Mouse (Mus musculus) lung, embryonic 16.5 days (tissue): Measurements from ENCODE around the gene Tmem8b. TPM values are rescaled to one million over a fixed set of nuclear protein-coding genes. Genes with fewer than 3 reads are reported as not detected.

Source experiments
- ATAC-seq: fragments of 200-750 bp; cut with Nextera tagmentation; 2 replicates; pipeline ENCODE4 v1.8.0; 2017; ENCODE audit warnings: low read depth, mild to moderate bottlenecking, moderate library complexity
- H3K27ac ChIP-seq: fragments of 300-500 bp; sonication (generic); 2 replicates; pipeline ENCODE4 v1.5.1; 2014; ENCODE audit warnings: mild to moderate bottlenecking, control low read depth, low read length
- H3K27me3 ChIP-seq: fragments of 300-500 bp; sonication (generic); 2 replicates; pipeline ENCODE4 v1.6.1; 2014; ENCODE audit warnings: low read depth, low read length, mixed read lengths; ENCODE audit not compliant: control insufficient read depth, insufficient read depth
- H3K36me3 ChIP-seq: fragments of 300-500 bp; sonication (generic); 2 replicates; pipeline ENCODE4 v1.6.1; 2014; ENCODE audit warnings: low read length; ENCODE audit not compliant: control insufficient read depth, insufficient read depth
- H3K4me1 ChIP-seq: fragments of 300-500 bp; sonication (generic); replicated peaks from 2 replicates; pipeline ENCODE4 v1.6.1; 2014; ENCODE audit warnings: low read length, mixed read lengths; ENCODE audit not compliant: control insufficient read depth, insufficient read depth
- H3K4me2 ChIP-seq: fragments of 300-500 bp; sonication (generic); 2 replicates; pipeline ENCODE4 v1.6.1; 2014; ENCODE audit warnings: low read depth, low read length, control low read depth
- H3K4me3 ChIP-seq: fragments of 300-500 bp; sonication (generic); 2 replicates; pipeline ENCODE4 v1.5.1; 2014; ENCODE audit warnings: mild to moderate bottlenecking, low read length, control low read depth
- H3K9ac ChIP-seq: fragments of 300-500 bp; sonication (generic); 2 replicates; pipeline ENCODE4 v1.6.1; 2014; ENCODE audit warnings: low read length, control low read depth
- H3K9me3 ChIP-seq: fragments of 300-500 bp; sonication (generic); 2 replicates; pipeline ENCODE4 v1.6.1; 2016; ENCODE audit warnings: low read length; ENCODE audit not compliant: control insufficient read depth
- WGBS: fragments of 180-500 bp; shearing (Covaris S2); extraction: QIAGEN DNeasy Blood & Tissue Kit; methylation state at CpG from one replicate; pipeline ENCODE4 v1.1.7; 2014; 5-methylcytosine and 5-hydroxymethylcytosine counted together
- microRNA-seq: library from miRNA; unstranded; fragments of <30 nt; microRNA quantifications from one replicate; pipeline ENCODE4, GENCODE M21; 2016
- polyA plus RNA-seq: library from polyadenylated mRNA; unstranded; fragments of >200 nt; fragmentation: Nextera tagmentation; extraction: Ambion mirVana; gene quantifications from 2 replicates; pipeline ENCODE4 v1.2.1, GENCODE M21; 2015

Gene Tmem8b
- polyA plus RNA-seq, 1 experiment from 2014 or later = 4.8 TPM

DNA sequence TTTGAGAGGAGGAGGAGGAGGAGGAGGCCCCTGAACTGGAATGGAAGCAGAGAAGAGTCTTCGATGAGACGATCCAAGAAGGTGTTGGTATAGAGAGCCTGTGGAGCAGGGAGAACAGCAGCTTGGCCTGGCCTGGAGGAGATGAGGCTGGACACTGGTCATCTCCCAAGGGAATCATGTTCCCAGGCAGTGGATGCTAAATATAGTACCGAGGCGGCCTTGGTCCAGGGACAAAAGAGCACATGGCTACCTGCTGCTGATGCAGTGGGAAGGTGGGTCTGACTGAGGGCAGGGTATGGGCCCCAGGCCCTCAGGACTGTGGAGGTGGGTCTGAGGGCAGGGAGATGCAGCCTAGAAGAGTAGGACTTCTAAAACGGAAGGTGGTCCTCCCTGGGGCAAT, 64.4 kb downstream of the Tmem8b start:
- Histone ChIP-seq H3K9me3 (no peaks in the 10 kb centered on the region), H3K9ac (no peak overlapping the region), H3K4me1 (peaks cover 36% of the 10 kb centered on the region), H3K27me3 (no peaks in the 10 kb centered on the region), H3K4me2 (no peak overlapping the region), H3K4me3 (no peak overlapping the region), H3K27ac (no peak overlapping the region), H3K36me3 (no peaks in the 10 kb centered on the region)
- no peak for ATAC-seq
- 76% methylated on average over 5 of the region's 5 CpGs for WGBS

- peak overlapping the region; percentile 66 for H3K27ac ChIP-seq
- WGBS = 56% methylated on average over 6 of the region's 6 CpGs
- H3K4me1 ChIP-seq = peaks cover 7% of the 10 kb centered on the region; the same call in 1 of the 2 replicates
- no peaks in the 10 kb centered on the region for H3K36me3 ChIP-seq
- H3K4me2 ChIP-seq = no peak overlapping the region
- H3K9me3 ChIP-seq = no peaks in the 10 kb centered on the region
- ATAC-seq = no peak; the same call in 1 of the 2 replicates
- H3K27me3 ChIP-seq = no peaks in the 10 kb centered on the region
- H3K9ac ChIP-seq = no peak overlapping the region
- no peak overlapping the region for H3K4me3 ChIP-seq
Measured at GRCm38 (mm10) chr4:43737144-43737543, 68.4 kb downstream of the Tmem8b start.

DNA sequence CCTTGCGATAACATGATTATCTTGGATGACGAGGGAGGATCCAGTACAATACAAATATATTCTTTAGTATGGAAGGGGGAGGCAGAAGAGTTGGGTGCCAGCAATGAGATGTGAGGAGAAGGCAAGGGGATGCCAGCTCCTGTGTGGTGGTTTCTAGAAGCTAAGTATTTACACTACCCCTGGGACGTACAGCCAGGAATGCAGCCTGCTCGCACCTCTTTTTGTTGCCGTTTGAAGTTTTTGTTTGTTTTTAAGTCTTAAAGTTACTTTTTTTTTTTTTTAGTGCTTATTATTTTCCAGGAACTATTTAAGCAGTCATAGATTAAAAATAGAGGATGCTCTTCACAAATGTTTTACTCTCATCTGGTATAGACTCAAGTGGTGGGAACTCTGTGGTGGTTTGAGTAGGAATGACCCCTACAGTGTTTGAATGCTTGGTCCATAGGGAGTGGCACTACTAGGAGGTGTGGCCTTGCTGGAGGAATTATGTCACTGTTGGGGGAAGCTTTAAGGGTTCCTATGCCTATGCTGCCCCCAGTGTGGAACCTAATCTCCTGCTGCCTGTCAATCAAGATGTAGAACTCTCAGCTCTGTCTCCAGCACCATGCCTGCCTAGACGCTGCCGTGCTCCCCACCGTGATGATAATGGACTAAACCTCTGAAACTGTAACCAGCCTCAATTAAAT, 70.4 kb downstream of the Tmem8b start:
- WGBS = 49% methylated on average over 8 of the region's 8 CpGs
- Histone ChIP-seq H3K9ac (no peak overlapping the region), H3K27me3 (no peaks in the 10 kb centered on the region), H3K36me3 (no peaks in the 10 kb centered on the region), H3K4me3 (no peak overlapping the region), H3K27ac (no peak overlapping the region), H3K9me3 (no peaks in the 10 kb centered on the region), H3K4me1 (0 out of 2 replicates have a peak, but pooled peaks cover 2% of the 10 kb centered on the region), H3K4me2 (no peak overlapping the region)
- no peak for ATAC-seq

DNA sequence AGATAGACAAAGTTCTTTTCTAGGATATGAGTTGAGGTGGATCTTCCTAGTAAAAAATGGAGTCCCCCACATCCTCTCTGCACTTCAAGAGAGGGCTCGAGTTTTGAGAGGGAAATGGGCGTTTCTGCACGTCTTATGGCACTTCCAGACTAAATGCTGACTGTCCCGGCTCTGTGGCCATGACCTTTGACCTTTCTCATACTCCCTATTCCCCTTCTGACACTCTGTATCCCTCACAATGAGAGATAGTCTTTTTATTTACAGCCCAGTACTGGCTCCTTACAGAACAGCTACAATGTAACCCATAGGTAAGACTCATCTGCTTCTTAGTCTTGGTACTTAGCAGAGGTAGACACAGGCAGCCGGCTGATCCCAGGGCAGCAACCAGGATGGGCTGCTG, 72.8 kb downstream of the Tmem8b start:
- no peaks in the 10 kb centered on the region for H3K36me3 ChIP-seq
- no peak for ATAC-seq
- H3K4me3 ChIP-seq = no peak overlapping the region
- no peaks in the 10 kb centered on the region for H3K9me3 ChIP-seq
- no peak overlapping the region for H3K9ac ChIP-seq
- no peak overlapping the region for H3K27ac ChIP-seq
- 50% methylated on average over 5 of the region's 5 CpGs for WGBS
- H3K27me3 ChIP-seq = no peaks in the 10 kb centered on the region
- no peak overlapping the region for H3K4me2 ChIP-seq
- 0 out of 2 replicates have a peak, but pooled peaks cover 2% of the 10 kb centered on the region for H3K4me1 ChIP-seq

Small RNA genes within 50 kb of the gene (microRNA-seq; reads per million reads assigned to microRNA genes)
- gene Gm25262 = 0.59 reads per million

Other genes starting within 250 kb of the Tmem8b start
- 0.87 and 1.4 TPM in 2 replicates for gene Fam166b, start 239.8 kb upstream of the Tmem8b start, polyA plus RNA-seq
- 2.2 and 3.4 TPM in 2 replicates for gene Tesk1, start 227.0 kb upstream of the Tmem8b start, polyA plus RNA-seq
- gene Cd72, start 214.3 kb upstream of the Tmem8b start, polyA plus RNA-seq = 2.0 and 3.0 TPM in 2 replicates
- gene Sit1, start 185.2 kb upstream of the Tmem8b start, polyA plus RNA-seq = 0.25 and 0.74 TPM in 2 replicates
- gene Ccdc107, start 176.1 kb upstream of the Tmem8b start, polyA plus RNA-seq = 73.7 and 73.8 TPM in 2 replicates
- 47.7 and 56.1 TPM in 2 replicates for gene Arhgef39, start 169.3 kb upstream of the Tmem8b start, polyA plus RNA-seq
- gene Car9, start 162.0 kb upstream of the Tmem8b start, polyA plus RNA-seq = 5.5 and 6.4 TPM in 2 replicates
- 203 and 218 TPM in 2 replicates for gene Tpm2, start 145.2 kb upstream of the Tmem8b start, polyA plus RNA-seq
- 69.5 and 70.9 TPM in 2 replicates for gene Creb3, start 106.6 kb upstream of the Tmem8b start, polyA plus RNA-seq
- 68.7 and 84.9 TPM in 2 replicates for gene Tln1, start 106.3 kb upstream of the Tmem8b start, polyA plus RNA-seq
- 23.1 and 25.0 TPM in 2 replicates for gene Rgp1, start 90.3 kb upstream of the Tmem8b start, polyA plus RNA-seq
- 21.0 and 21.3 TPM in 2 replicates for gene Gba2, start 90.1 kb upstream of the Tmem8b start, polyA plus RNA-seq
- 0.38 and 1.1 TPM in 2 replicates for gene Msmp, start 84.5 kb upstream of the Tmem8b start, polyA plus RNA-seq
- 11.1 and 11.6 TPM in 2 replicates for gene Npr2, start 37.0 kb upstream of the Tmem8b start, polyA plus RNA-seq
- 9.0 and 9.6 TPM in 2 replicates for gene Spag8, start 15.4 kb upstream of the Tmem8b start, polyA plus RNA-seq
- 120 and 127 TPM in 2 replicates for gene Hint2, start 12.5 kb upstream of the Tmem8b start, polyA plus RNA-seq
- 2.2 and 2.8 TPM in 2 replicates for gene Fam221b, start 174 bp downstream of the Tmem8b start, polyA plus RNA-seq
- gene Olfr70, start 31.8 kb downstream of the Tmem8b start, polyA plus RNA-seq = not detected in 2 replicates
- gene Olfr71, start 41.3 kb downstream of the Tmem8b start, polyA plus RNA-seq = 0.08 and 0.16 TPM in 2 replicates
- gene Hrct1, start 58.2 kb downstream of the Tmem8b start, polyA plus RNA-seq = 2.0 and 2.9 TPM in 2 replicates
- gene Spaar, start 61.1 kb downstream of the Tmem8b start, polyA plus RNA-seq = 1.2 and 2.1 TPM in 2 replicates
- gene Olfr159, start 102.0 kb downstream of the Tmem8b start, polyA plus RNA-seq = not detected in 2 replicates
- gene Olfr156, start 154.9 kb downstream of the Tmem8b start, polyA plus RNA-seq = not detected in 2 replicates
- not detected in 2 replicates for gene Olfr157, start 171.2 kb downstream of the Tmem8b start, polyA plus RNA-seq
- not detected in 2 replicates for gene Olfr155, start 182.6 kb downstream of the Tmem8b start, polyA plus RNA-seq
- gene Reck, start 206.6 kb downstream of the Tmem8b start, polyA plus RNA-seq = 24.1 and 25.2 TPM in 2 replicates